Mouse (Mus musculus): ENCODE measurements at regions not wholly inside any gene's neighbourhood (a gene's known extent, or its start where the extent isn't known, plus 50 kb on each side); places are given as distances from the start of the nearest gene placed in this dataset.

DNA sequence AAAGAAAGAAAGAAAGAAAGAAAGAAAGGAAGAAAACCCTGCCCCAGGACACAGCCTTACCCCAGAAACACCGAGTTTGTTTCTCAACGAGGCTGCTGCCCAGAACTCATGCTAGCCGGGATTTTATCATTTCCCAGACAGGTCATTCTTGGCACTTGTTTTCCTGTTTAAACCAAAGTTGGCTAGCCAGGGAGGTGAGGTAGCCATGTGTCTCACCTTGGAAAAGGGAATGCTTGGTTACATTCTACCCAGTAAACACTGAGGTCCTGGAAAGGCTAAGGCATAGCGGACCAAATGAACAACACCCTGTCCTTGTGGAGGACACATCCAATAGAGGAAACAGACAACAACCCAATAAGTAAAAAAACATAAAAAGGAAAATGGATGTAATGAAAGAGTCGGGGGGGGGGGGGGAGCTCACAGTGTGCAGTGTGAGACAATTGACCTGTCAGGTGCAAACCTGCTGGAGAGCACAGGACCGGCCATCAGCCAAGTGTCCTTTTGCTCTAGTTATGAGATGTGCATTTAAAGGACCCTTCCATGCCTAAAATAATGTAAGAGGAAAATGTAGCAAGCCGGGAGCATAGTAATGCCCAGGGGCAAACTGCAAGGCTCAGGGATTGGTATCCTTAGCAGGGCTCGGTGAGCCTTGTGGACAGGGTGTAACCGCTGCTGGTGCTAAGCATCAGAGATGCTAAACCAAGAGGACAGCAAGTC lies 78.2 kb upstream of the Fzd7 start:
- no peak for TF ChIP-seq GATA4 (IDR thresholded peaks at IDR 0.05; ENCODE audit: insufficient replicate concordance, low read length)

DNA sequence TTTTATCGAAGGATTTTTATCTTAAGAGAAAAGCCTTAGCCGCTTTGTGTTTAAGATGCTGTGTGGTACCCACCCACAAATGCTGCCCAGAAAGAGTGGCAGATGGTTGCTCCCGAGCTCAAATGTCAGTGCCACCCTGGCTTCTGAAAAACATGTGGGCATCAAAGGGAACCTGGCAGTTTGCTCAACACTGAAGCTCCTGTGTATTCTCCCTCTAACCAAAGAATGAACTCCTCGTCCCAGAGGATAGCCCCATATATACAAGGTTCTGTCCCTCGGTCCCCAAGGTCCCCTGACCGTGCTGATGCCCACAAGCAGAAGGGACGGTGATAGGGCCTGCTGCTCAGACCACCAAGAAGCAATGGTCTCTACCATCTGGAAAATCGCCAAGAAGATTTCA lies 76.9 kb upstream of the Fzd7 start:
- no peak for TF ChIP-seq GATA4 (IDR thresholded peaks at IDR 0.05; ENCODE audit: insufficient replicate concordance, low read length)

DNA sequence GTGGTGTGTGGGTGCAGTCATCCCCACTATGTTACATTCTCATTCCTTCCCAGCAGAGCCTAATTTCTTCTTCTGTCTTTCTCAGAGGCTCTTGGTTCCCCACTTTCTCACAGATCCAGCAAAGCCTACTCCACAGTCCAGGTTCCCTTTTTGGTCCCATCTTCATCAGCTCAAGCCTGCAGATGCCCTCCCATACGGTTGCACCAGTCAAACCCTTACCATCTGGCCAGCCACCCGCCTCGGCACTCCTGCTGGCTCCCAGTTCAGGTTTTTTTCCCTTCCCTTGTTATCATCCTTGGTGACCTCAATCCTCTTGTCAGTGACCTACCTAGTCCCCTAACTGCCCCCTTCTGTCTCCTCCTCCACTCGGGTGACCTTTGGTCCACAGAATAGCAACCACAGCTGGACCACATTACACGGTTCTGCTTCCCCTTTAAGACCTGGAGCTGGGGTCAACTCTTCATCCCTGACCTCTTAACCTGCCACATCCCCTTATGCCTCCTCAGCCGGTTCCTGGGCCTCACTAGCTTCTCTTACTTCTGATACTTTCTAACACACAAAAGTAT lies 75.4 kb upstream of the Fzd7 start:
- no peak for TF ChIP-seq GATA4 (IDR thresholded peaks at IDR 0.05; ENCODE audit: insufficient replicate concordance, low read length)

DNA sequence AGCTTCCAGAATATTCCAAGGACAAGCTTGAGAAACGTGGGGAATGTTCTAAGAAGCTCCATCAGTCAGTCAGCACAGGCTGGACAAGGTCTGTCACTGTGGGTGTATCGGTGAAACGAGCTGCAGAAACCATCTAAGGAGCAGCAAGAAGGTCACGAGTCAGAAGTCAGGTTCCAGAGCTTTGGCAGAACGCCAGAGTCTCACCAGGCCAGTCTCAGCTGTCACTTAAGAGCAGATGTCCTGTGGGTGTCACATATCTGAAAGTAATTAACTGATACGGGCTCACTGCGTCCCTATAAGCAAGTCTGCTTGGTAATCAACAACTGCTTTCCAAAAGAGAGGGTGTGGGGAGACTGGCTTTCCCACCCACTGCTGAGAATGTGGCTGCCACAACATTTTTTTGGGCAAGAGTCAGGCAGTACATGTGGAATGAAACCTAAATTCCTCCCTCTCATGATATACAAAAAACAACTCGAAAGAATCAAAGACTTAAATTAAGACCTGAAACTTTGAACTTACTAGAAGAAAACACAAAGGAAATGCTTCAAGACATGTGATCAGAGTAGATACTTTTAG lies 72.6 kb upstream of the Fzd7 start:
- no peak for TF ChIP-seq GATA4 (IDR thresholded peaks at IDR 0.05; ENCODE audit: insufficient replicate concordance, low read length)

DNA sequence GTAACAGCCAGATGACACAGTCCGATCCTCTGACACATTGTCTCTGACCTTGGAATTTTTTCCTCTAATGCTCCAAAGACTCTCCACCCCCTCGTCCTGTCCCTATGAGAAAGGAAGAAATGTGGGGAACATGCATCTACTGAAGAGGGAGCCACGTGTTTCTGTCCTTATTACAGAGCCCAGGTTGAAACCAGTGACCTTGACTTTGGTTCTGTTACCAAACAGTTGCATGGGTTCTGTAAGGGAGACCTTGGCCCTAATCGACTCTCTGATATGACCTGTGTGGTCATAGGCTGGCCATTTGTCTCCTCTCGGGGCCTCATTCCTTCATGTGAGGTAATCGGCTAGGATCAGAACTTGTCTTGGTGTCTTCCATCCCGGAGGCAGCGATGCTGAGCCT lies 69.0 kb upstream of the Fzd7 start:
- TF ChIP-seq GATA4 (IDR thresholded peaks at IDR 0.05; ENCODE audit: insufficient replicate concordance, low read length), result 0 out of 2 replicates have a peak, but pooled peaks have one; percentile 16

DNA sequence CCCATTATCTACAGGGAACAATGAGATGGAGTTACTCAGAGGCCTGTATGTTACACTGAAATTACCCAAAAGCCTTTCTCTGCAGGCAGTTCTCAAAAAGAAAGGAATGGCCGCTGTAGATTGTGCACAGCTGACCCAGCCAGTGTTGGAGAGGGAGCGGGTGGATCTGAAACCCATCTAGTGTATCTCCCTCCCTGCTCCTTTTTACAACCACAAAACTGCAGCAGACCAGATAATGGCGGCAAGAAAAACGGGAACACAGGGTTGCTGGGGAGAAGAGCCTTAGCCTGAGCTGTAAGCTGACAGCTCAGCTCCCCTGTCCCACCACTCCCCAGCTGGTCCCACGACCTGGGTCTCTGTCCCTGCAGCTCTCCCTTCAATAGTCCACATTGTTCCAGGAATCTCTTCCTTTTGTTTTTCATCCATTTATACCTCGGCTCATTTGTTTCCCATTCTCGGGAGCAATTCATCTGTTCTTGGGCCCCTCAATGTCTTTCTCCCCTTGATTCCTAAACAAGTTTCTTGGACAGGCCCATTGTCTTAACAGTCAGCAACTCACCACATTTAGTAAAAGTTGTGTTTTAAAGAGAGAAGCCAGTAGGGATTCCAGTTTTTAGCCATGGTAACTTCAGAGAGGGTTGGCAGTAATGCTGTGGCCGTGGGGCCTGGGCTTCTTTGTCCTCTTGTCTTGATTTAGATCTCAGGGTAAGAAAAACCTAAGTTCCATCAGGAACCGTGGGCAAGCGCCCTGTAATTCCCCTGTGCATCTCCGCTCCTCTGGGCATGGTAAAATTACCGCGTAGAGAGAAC lies 67.6 kb upstream of the Fzd7 start:
- no peak for TF ChIP-seq GATA4 (IDR thresholded peaks at IDR 0.05; ENCODE audit: insufficient replicate concordance, low read length)

DNA sequence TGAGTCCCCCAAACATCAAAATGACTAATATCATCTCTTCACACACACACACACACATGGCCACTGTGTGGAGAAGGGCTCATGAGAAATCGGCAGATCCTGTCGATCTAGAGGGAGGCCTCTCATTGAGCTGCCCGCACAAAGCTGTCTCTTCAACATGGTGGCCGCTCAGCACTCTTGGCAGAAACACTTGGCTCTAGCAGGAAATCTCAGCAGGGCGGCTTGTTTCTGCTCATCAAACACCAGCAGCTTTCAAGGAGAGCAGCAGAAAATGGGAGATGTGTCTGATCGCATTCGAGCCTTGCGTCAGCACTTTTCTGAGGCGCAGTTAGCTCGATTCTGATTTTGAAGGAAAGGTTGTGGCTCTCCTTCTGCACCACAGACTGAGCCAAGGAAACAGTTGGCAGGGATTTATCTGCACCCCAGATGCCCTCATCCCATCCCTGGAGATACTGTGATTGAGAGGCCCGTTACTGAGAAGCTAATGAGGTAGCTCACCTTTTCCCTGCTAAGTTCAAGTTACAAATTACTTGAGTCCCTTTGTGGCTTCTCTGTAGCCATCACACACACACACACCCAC lies 66.4 kb upstream of the Fzd7 start:
- no peak for TF ChIP-seq GATA4 (IDR thresholded peaks at IDR 0.05; ENCODE audit: insufficient replicate concordance, low read length)

DNA sequence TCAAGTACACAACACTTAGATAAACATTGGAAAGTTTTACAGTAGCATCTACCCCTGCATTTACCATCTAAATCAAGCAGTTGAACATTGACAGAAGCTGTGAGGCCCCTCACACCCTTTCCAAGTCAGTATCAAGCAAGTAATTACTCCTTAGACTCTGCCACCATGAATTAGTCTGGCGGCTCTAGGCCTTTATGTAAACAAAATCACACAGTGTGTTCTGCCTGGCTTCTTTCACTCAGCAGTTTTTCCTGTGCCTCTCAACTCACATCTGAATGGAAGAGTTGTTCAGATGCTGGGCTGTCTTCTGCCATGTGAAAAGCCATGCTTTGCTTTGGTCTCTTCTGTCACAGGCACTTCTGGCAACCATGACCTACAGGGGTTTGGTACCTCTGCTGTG lies 64.9 kb upstream of the Fzd7 start:
- TF ChIP-seq GATA4 (IDR thresholded peaks at IDR 0.05; ENCODE audit: insufficient replicate concordance, low read length), result no peak

DNA sequence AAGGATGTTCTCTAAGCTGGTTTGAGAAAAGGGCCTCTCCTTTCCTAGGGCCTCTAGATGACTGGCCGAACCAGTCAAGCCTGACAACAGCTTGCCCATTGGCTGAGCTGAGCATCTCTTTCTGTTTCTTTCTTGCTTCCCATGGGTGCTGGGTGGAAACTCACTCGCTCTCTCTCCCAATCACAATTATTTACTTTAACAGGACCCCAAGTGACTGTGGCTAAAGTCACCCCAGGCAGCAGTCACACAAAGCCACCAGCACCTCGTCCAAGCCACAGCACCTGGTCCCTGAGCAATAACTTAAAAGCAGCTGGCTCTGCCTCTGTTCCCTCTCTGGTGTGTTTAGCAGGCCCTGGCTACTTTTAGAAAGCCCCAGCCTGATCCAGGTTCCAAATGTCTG lies 64.3 kb upstream of the Fzd7 start:
- no peak for TF ChIP-seq GATA4 (IDR thresholded peaks at IDR 0.05; ENCODE audit: insufficient replicate concordance, low read length)

DNA sequence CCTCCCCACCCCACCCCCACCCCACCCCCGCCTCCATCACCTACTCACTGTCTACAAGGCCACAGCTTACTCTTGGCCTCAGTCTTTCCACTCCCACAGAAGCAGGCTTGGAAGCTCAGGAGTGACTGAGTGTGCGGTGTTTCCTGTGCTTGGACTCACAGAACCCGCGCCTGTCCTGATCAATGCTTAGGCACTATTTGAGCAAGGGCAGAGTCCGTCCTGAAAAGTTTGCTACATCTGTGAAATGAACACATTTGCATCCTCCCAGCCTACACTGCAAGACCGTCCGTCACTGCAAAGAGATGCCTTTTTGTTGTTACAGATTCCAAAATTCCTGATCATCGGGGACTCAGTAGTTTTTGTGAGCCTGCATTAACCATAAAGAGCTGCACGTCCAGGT lies 63.5 kb upstream of the Fzd7 start:
- no peak for TF ChIP-seq GATA4 (IDR thresholded peaks at IDR 0.05; ENCODE audit: insufficient replicate concordance, low read length)

DNA sequence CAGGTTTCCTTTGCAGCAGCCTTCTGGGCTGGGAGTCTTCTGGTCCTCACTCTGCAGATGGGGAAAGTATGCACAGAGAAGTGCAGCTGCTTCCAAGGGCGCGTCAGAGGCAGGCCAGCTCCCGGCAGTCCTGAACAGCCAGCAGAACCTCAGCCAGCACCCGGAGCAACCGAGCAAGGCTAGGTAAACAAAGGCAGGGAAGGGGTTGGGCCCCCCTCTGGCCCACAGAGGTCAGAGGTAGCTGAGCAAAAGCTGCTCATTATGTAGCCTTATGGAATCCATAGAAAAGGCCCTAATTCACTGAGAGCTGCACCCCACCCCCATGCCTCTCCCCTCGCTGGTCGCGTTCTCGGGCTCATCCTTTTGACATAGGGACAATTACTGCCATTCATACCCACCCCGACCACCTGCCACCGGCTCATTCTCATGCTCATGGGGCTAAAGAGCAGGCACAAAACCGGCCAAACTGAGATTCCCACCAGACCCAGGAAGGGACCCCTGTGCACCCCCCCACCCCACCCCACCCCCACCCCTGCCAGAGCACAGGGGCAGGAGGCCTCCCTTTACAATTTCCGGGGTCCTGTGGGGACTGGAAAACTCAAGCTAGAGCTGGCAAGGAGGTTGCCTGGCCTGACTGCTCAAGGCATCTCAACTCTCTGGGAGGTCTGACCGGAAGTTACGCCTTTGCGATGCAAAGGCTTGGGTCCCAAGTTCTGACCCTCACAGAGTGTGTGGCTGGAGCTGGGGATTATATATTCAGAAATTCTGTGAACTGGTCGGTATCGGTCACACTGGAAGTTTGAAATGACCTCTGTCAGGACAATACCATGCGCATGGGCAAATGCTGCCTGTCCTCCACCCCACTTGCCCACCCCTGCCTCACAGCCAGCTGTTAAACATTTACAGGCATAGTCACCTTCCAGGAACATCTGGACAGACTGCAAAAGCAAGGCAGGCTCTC lies 59.0 kb upstream of the Fzd7 start:
- no peak for TF ChIP-seq GATA4 (IDR thresholded peaks at IDR 0.05; ENCODE audit: insufficient replicate concordance, low read length)

DNA sequence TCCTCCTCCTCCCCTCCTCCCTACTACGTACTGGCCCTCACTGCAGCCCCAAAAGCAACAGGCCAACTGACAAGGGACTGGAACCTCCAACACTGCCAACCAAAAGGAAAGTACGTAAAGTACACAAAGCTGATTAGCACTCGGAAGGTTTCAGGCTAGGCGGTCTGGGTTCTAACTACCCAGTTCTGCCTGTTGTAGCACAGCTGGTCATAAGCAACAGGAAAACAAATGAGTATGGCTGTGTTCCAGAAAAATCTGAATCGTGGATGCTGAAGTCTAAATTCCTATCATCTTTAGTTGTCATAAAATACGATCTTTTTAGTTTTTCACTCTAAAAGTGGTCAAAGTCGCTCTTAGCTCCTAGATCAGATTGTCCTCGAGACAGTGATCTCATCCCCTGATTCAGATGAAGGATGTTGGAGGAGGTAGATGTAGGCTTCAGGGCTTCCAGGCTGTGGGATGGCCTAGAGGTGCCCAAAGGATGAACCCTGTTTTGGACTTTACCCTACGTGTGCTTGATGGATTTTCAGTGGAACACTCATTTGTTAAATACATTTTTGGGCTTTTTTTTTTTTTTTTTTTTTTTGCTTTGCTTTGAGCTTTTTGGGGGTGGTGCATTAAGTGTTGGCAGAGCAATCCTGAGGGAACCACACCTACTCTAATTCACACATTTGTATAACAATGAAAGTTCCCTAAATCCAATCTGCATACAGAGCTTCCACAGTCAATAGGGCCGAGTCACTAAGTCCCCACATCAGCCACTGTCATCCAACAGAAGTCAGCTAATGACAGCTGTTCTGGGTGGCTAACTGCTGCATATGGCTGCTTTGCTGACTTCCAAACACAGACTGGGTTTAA lies 55.6 kb upstream of the Fzd7 start:
- TF ChIP-seq GATA4 (IDR thresholded peaks at IDR 0.05; ENCODE audit: insufficient replicate concordance, low read length), result no peak

DNA sequence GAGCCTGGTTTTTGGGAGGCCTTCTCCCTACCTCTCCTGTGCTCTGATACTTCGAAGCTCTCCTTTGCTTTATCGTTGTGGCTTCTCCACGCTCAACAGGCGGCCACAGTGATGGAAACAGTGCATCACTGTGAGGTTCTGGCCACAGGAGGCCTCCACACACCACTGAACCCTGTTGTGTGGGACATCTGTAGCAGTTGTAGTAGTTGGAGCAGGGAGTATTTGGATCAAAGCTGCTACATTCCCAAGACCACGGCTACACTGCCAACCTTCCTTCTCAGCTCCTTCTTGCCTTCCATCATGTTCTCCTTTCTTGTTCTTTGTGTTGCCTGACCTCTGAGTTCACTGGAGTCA lies 55.0 kb upstream of the Fzd7 start:
- no peak for TF ChIP-seq GATA4 (IDR thresholded peaks at IDR 0.05; ENCODE audit: insufficient replicate concordance, low read length)

DNA sequence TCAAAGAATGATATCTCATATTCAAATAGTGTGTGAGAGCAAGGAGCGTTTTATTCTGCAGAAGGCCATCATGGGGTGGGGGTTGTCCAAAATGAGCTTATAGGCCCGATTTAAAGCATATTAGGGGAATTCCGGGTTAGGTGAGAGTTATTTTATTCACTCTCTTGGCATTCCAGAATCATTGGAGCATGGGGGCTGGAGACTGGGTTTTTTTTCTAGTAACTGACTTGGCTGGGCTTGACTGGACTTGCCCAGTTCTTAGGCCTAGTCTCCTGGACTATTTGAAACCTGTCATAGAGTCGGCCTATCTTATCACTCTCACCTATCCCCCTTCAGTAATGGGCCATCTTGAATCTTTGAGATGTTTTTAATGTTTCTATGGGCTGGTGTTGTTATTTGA lies 52.9 kb upstream of the Fzd7 start:
- TF ChIP-seq GATA4 (IDR thresholded peaks at IDR 0.05; ENCODE audit: insufficient replicate concordance, low read length), result no peak

Measured in liver, adult (tissue).